Mouse (Mus musculus) midbrain, embryonic 11.5 days (tissue): ENCODE measurements around the gene Smarcd2. TPM values are rescaled to one million over a fixed set of nuclear protein-coding genes. Genes with fewer than 3 reads are reported as not detected.

Source experiments
- ATAC-seq: fragments of 200-750 bp; cut with Nextera tagmentation; 2 replicates; pipeline ENCODE4 v1.8.0; 2017; ENCODE audit warnings: moderate TSS enrichment, moderate library complexity; ENCODE audit not compliant: low FRiP score
- DNase-seq: peaks from one replicate; pipeline ENCODE4 v3.0.0; 2015; ENCODE audit warnings: low spot score; ENCODE audit errors: missing footprints
- H3K27ac ChIP-seq: fragments of 300-500 bp; sonication (generic); 2 replicates; pipeline ENCODE4 v1.5.1; 2014; ENCODE audit warnings: low read depth, low read length
- H3K27me3 ChIP-seq: fragments of 300-500 bp; sonication (generic); 2 replicates; pipeline ENCODE4 v1.6.1; 2014; ENCODE audit warnings: mild to moderate bottlenecking, low read length, moderate library complexity, mixed read lengths; ENCODE audit not compliant: control insufficient read depth, insufficient read depth
- H3K36me3 ChIP-seq: fragments of 300-500 bp; sonication (generic); 2 replicates; pipeline ENCODE4 v1.6.1; 2014; ENCODE audit warnings: mild to moderate bottlenecking, low read length, moderate library complexity, mixed read lengths; ENCODE audit not compliant: control insufficient read depth, insufficient read depth
- H3K4me1 ChIP-seq: fragments of 300-500 bp; sonication (generic); 2 replicates; pipeline ENCODE4 v1.6.1; 2014; ENCODE audit warnings: low read length; ENCODE audit not compliant: control insufficient read depth, insufficient read depth
- H3K4me2 ChIP-seq: fragments of 300-500 bp; sonication (generic); 2 replicates; pipeline ENCODE4 v1.6.1; 2014; ENCODE audit warnings: mild to moderate bottlenecking, moderate library complexity
- H3K4me3 ChIP-seq: fragments of 300-500 bp; sonication (generic); 2 replicates; pipeline ENCODE4 v1.5.1; 2014; ENCODE audit warnings: low read depth, low read length
- H3K9ac ChIP-seq: fragments of 300-500 bp; sonication (generic); 2 replicates; pipeline ENCODE4 v1.6.1; 2014; ENCODE audit warnings: low read length
- H3K9me3 ChIP-seq: fragments of 300-500 bp; sonication (generic); 2 replicates; pipeline ENCODE4 v1.6.1; 2016; ENCODE audit warnings: low read length; ENCODE audit not compliant: control insufficient read depth
- WGBS: fragments of 180-500 bp; shearing (Covaris S2); extraction: QIAGEN DNeasy Blood & Tissue Kit; methylation state at CpG from one replicate; pipeline ENCODE4 v1.1.7; 2014; 5-methylcytosine and 5-hydroxymethylcytosine counted together
- polyA plus RNA-seq: library from polyadenylated mRNA; unstranded; fragments of >200 nt; fragmentation: Nextera tagmentation; extraction: Ambion mirVana; gene quantifications from 2 replicates; pipeline ENCODE4 v1.2.1, GENCODE M21; 2014

Gene Smarcd2
- polyA plus RNA-seq, 1 experiment from 2014 or later, result 26.5 TPM

GRCm38 (mm10) chr11:106286987-106287386 lies 14.2 kb upstream of the Smarcd2 start:
- no peaks in the 10 kb centered on the region for H3K36me3 ChIP-seq
- H3K4me2 ChIP-seq, result no peak overlapping the region
- no peaks in the 10 kb centered on the region for H3K9me3 ChIP-seq
- ATAC-seq (no peak), DNase-seq (no peak)
- no peaks in the 10 kb centered on the region for H3K27me3 ChIP-seq
- H3K4me1 ChIP-seq, result no peaks in the 10 kb centered on the region
- WGBS, result 76% methylated on average over 11 of the region's 11 CpGs
- H3K27ac ChIP-seq, result no peak overlapping the region
- no peak overlapping the region for H3K9ac ChIP-seq
- H3K4me3 ChIP-seq, result no peak overlapping the region

- WGBS, result 89% methylated on average over 7 of the region's 7 CpGs
- no peak for DNase-seq
- Histone ChIP-seq H3K9ac (no peak overlapping the region), H3K4me2 (no peak overlapping the region), H3K27ac (no peak overlapping the region), H3K36me3 (no peaks in the 10 kb centered on the region), H3K9me3 (no peaks in the 10 kb centered on the region), H3K4me3 (no peak overlapping the region), H3K27me3 (no peaks in the 10 kb centered on the region), H3K4me1 (no peaks in the 10 kb centered on the region)
- no peak for ATAC-seq
Measured at GRCm38 (mm10) chr11:106286206-106286605, 13.4 kb upstream of the Smarcd2 start.

GRCm38 (mm10) chr11:106284126-106284525 lies 11.4 kb upstream of the Smarcd2 start:
- Histone ChIP-seq H3K9ac (no peak overlapping the region), H3K36me3 (no peaks in the 10 kb centered on the region), H3K4me3 (no peak overlapping the region), H3K27me3 (no peaks in the 10 kb centered on the region), H3K27ac (no peak overlapping the region), H3K4me2 (no peak overlapping the region), H3K9me3 (no peaks in the 10 kb centered on the region), H3K4me1 (no peaks in the 10 kb centered on the region)
- ATAC-seq (no peak), DNase-seq (peak; percentile 19)
- 64% methylated on average over 8 of the region's 8 CpGs for WGBS

GRCm38 (mm10) chr11:106283371-106283770 lies 10.6 kb upstream of the Smarcd2 start:
- no peak overlapping the region for H3K4me2 ChIP-seq
- H3K4me3 ChIP-seq, result no peak overlapping the region
- no peak overlapping the region for H3K27ac ChIP-seq
- no peaks in the 10 kb centered on the region for H3K4me1 ChIP-seq
- DNase-seq (no peak), ATAC-seq (no peak)
- no peak overlapping the region for H3K9ac ChIP-seq
- WGBS, result 86% methylated on average over 4 of the region's 4 CpGs
- H3K36me3 ChIP-seq, result no peaks in the 10 kb centered on the region
- no peaks in the 10 kb centered on the region for H3K27me3 ChIP-seq
- no peaks in the 10 kb centered on the region for H3K9me3 ChIP-seq

- Histone ChIP-seq H3K27me3 (no peaks in the 10 kb centered on the region), H3K36me3 (no peaks in the 10 kb centered on the region), H3K4me3 (no peak overlapping the region), H3K9ac (no peak overlapping the region), H3K27ac (no peak overlapping the region), H3K4me2 (no peak overlapping the region), H3K9me3 (no peaks in the 10 kb centered on the region), H3K4me1 (no peaks in the 10 kb centered on the region)
- DNase-seq (no peak), ATAC-seq (no peak)
- 88% methylated on average over 6 of the region's 6 CpGs for WGBS
Measured at GRCm38 (mm10) chr11:106282452-106282851, 9.7 kb upstream of the Smarcd2 start.

GRCm38 (mm10) chr11:106276454-106276853 lies 3.7 kb upstream of the Smarcd2 start, which contains the start of gene Tcam1:
TSS of gene Tcam1 (plus strand) at chr11:106276672.
- no peak within 1 kb of the TSS for H3K9ac ChIP-seq
- peak within 1 kb of the TSS; percentile 19; the same call in 1 of the 2 replicates for H3K4me2 ChIP-seq
- peaks cover 6% of the 10 kb centered on the region for H3K4me1 ChIP-seq
- no peaks in the 10 kb centered on the region for H3K9me3 ChIP-seq
- no peak within 1 kb of the TSS for H3K4me3 ChIP-seq
- no peaks in the 10 kb centered on the region for H3K27me3 ChIP-seq
- ATAC-seq (no peak), DNase-seq (peak; percentile 99)
- no peaks in the 10 kb centered on the region for H3K36me3 ChIP-seq
- 13% methylated on average over 25 of the region's 25 CpGs for WGBS
- no peak within 1 kb of the TSS for H3K27ac ChIP-seq

GRCm38 (mm10) chr11:106274971-106275411 lies 2.2 kb upstream of the Smarcd2 start:
- H3K4me2 ChIP-seq, result no peak overlapping the region

GRCm38 (mm10) chr11:106274374-106274773 lies 1.6 kb upstream of the Smarcd2 start:
- Histone ChIP-seq H3K9ac (no peak overlapping the region), H3K4me3 (no peak overlapping the region), H3K4me2 (no peak overlapping the region), H3K27ac (no peak overlapping the region), H3K36me3 (no peaks in the 10 kb centered on the region), H3K9me3 (no peaks in the 10 kb centered on the region), H3K4me1 (peaks cover 11% of the 10 kb centered on the region), H3K27me3 (no peaks in the 10 kb centered on the region)
- no peak for ATAC-seq
- no peak for DNase-seq
- 100% methylated on average over 1 of the region's 1 CpGs for WGBS

More at GRCm38 (mm10) chr11:106274971-106275411, 2.2 kb upstream of the Smarcd2 start:
- DNase-seq (no peak), ATAC-seq (no peak)
- no peak overlapping the region for H3K9ac ChIP-seq
- no peak overlapping the region for H3K27ac ChIP-seq
- peaks cover 11% of the 10 kb centered on the region for H3K4me1 ChIP-seq
- H3K9me3 ChIP-seq, result no peaks in the 10 kb centered on the region
- no peak overlapping the region for H3K4me3 ChIP-seq
- WGBS, result 90% methylated on average over 7 of the region's 7 CpGs
- H3K36me3 ChIP-seq, result no peaks in the 10 kb centered on the region
- no peaks in the 10 kb centered on the region for H3K27me3 ChIP-seq

- peak overlapping the region; percentile 97; the same call in 1 of the 2 replicates for H3K9ac ChIP-seq
- H3K27ac ChIP-seq, result no peak overlapping the region
- ATAC-seq (no peak), DNase-seq (no peak)
- peaks cover 11% of the 10 kb centered on the region for H3K4me1 ChIP-seq
- peak overlapping the region; percentile 96; the same call in 1 of the 2 replicates for H3K4me3 ChIP-seq
- H3K9me3 ChIP-seq, result no peaks in the 10 kb centered on the region
- no peaks in the 10 kb centered on the region for H3K27me3 ChIP-seq
- WGBS, result 94% methylated on average over 6 of the region's 6 CpGs
- no peaks in the 10 kb centered on the region for H3K36me3 ChIP-seq
- no peak overlapping the region for H3K4me2 ChIP-seq
Measured at GRCm38 (mm10) chr11:106273811-106274210, 1.0 kb upstream of the Smarcd2 start.
